Mouse (Mus musculus): ENCODE results near the gene Gm14743.
"Not testable (repeated sequence)": the region's sequence is repeated elsewhere in the genome, so short reads cannot be mapped to it uniquely, and the experiment has no call there.

Gene Gm14743

DNA sequence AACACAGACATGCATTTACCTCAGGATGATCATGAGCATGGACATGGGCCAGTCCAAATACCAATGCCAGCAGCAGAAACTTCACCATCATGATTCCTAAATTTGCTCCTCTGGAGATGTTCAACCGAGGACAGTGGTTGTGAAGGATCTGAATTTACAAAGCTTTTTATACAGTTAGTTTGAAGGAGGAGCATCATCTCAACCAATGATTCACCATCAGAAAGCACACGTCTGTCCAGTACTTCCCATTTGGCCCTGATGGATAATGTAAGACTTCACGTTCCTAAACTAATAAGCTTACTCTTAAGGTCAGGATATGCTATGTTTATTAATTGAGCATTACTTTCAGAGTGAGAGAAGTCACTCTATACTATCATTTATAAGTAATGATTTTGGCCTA, at the start of gene Gm14743:
Gm14743 (minus strand) TSS at position 101 of the 400 bp plus-strand sequence.
- not testable (repeated sequence) for TF ChIP-seq GATA4 (IDR thresholded peaks at IDR 0.05; ENCODE audit: insufficient replicate concordance, low read length)

DNA sequence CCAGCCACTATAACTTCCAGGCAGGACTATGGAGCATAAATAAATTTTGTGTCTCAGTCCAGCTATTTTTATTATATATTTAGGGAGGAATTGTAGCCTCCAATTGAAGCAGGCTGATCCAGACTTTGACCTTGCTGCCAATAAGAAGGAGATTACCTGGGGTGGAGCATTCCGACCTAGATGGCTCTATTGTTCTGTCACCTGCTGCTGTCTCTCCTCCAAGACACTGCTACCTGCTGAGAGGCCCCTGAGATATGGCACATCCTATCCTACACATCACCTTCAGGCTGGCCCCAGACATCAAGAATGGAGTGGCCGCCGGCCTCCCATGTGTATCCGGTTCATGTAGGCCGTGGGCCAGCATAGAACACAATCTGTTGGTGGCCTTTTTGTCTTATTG, 42.9 kb downstream of the Gm14743 start:
- no peak for TF ChIP-seq GATA4 (IDR thresholded peaks at IDR 0.05; ENCODE audit: insufficient replicate concordance, low read length)

Measured in liver, adult (tissue).